Mouse (Mus musculus) CH12.LX (cell line): ENCODE measurements at regions not wholly inside any gene's neighbourhood (a gene's known extent, or its start where the extent isn't known, plus 50 kb on each side); places are given as distances from the start of the nearest gene placed in this dataset.

Experiments
- CTCF ChIP-seq, 2 experiments: IDR thresholded peaks in 1 of 2; conservative IDR thresholded peaks in 1 of 2; 2 replicates each; pipeline ENCODE4 v1.5.1; 2011 to 2012; ENCODE audit warnings: low read depth in 2 of 2, low read length in 2 of 2, improper control_type of control experiment in 1 of 2, inconsistent platforms in 1 of 2, mild to moderate bottlenecking in 1 of 2, moderate library complexity in 1 of 2
- EP300 ChIP-seq: IDR thresholded peaks from 2 replicates; pipeline ENCODE4 v1.6.1; 2011; ENCODE audit warnings: low read length, improper control_type of control experiment
- JUND ChIP-seq: conservative IDR thresholded peaks from 2 replicates; pipeline ENCODE4 v1.6.1; 2011; ENCODE audit warnings: low read depth, low read length, improper control_type of control experiment
- POLR2A ChIP-seq: IDR thresholded peaks from 2 replicates; pipeline ENCODE4 v1.6.1; 2011; ENCODE audit warnings: low read depth, mild to moderate bottlenecking, improper control_type of control experiment, low read length
- ZMIZ1 ChIP-seq: IDR thresholded peaks from 2 replicates; pipeline ENCODE4 v1.6.1; 2012; ENCODE audit warnings: low read depth, mild to moderate bottlenecking, inconsistent platforms, low read length, improper control_type of control experiment
- ZNF384 ChIP-seq: IDR thresholded peaks from 2 replicates; pipeline ENCODE4 v1.6.1; 2012; ENCODE audit warnings: low read depth, low read length, improper control_type of control experiment, inconsistent platforms

DNA sequence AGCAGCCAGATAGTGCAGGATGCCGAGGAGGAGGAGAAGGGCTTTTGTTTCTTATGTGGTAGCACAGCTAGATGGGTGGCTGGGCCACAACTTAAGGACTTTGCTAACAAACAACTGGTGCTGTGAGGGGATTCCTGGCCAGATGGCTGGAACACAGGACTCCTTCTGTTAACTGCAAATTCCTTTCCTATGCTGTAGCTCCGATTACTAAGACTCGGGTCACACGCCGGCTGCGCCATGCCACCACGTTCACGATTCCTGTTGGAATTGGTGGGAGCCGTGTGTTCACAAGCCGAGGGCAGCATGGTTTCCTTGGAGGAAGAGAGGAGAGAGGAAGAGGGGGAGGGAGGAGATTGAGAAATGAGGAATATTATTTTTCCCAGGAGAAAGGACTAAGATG lies 79.9 kb downstream of the Tmx1 start:
- TF ChIP-seq CTCF (conservative IDR thresholded peaks at IDR 0.05 in 1 of 2, IDR thresholded peaks at IDR 0.05 in 1 of 2; ENCODE audit: low read depth in 2 of 2, low read length in 2 of 2) (no peak), ZMIZ1 (no peak), POLR2A (no peak), JUND (no peak), ZNF384 (no peak), EP300 (no peak)
